Mouse (Mus musculus): ENCODE measurements at regions not wholly inside any gene's neighbourhood (a gene's known extent, or its start where the extent isn't known, plus 50 kb on each side); places are given as distances from the start of the nearest gene placed in this dataset.

- DNase-seq (ENCODE audit: low read depth), result no peak
- TF ChIP-seq POLR2A (IDR thresholded peaks at IDR 0.05; ENCODE audit: borderline replicate concordance, extremely low read depth, insufficient read depth, insufficient read length, poor library complexity, severe bottlenecking), result no peak
- no peak for TF ChIP-seq CTCF (IDR thresholded peaks at IDR 0.05; ENCODE audit: borderline replicate concordance, extremely low read depth, insufficient read depth, insufficient read length)
Measured at GRCm38 (mm10) chr4:55973706-55974105, 441.4 kb upstream of the Klf4 start.

- no peak for DNase-seq (ENCODE audit: low read depth)
- TF ChIP-seq POLR2A (IDR thresholded peaks at IDR 0.05; ENCODE audit: borderline replicate concordance, extremely low read depth, insufficient read depth, insufficient read length, poor library complexity, severe bottlenecking), result no peak
- no peak for TF ChIP-seq CTCF (IDR thresholded peaks at IDR 0.05; ENCODE audit: borderline replicate concordance, extremely low read depth, insufficient read depth, insufficient read length)
Measured at GRCm38 (mm10) chr4:55972235-55972819, 440.1 kb upstream of the Klf4 start.

GRCm38 (mm10) chr4:55960063-55960462 lies 427.8 kb upstream of the Klf4 start:
- TF ChIP-seq POLR2A (IDR thresholded peaks at IDR 0.05; ENCODE audit: borderline replicate concordance, extremely low read depth, insufficient read depth, insufficient read length, poor library complexity, severe bottlenecking) (no peak), CTCF (IDR thresholded peaks at IDR 0.05; ENCODE audit: borderline replicate concordance, extremely low read depth, insufficient read depth, insufficient read length) (no peak)
- DNase-seq (ENCODE audit: low read depth), result no peak

GRCm38 (mm10) chr4:55953701-55954100 lies 421.4 kb upstream of the Klf4 start:
- TF ChIP-seq POLR2A (IDR thresholded peaks at IDR 0.05; ENCODE audit: borderline replicate concordance, extremely low read depth, insufficient read depth, insufficient read length, poor library complexity, severe bottlenecking) (no peak), CTCF (IDR thresholded peaks at IDR 0.05; ENCODE audit: borderline replicate concordance, extremely low read depth, insufficient read depth, insufficient read length) (no peak)
- DNase-seq (ENCODE audit: low read depth), result no peak

GRCm38 (mm10) chr4:55952220-55952619 lies 420.0 kb upstream of the Klf4 start:
- no peak for DNase-seq (ENCODE audit: low read depth)
- no peak for TF ChIP-seq CTCF (IDR thresholded peaks at IDR 0.05; ENCODE audit: borderline replicate concordance, extremely low read depth, insufficient read depth, insufficient read length)
- TF ChIP-seq POLR2A (IDR thresholded peaks at IDR 0.05; ENCODE audit: borderline replicate concordance, extremely low read depth, insufficient read depth, insufficient read length, poor library complexity, severe bottlenecking), result no peak

GRCm38 (mm10) chr4:55941423-55941822 lies 409.2 kb upstream of the Klf4 start:
- no peak for DNase-seq (ENCODE audit: low read depth)
- TF ChIP-seq CTCF (IDR thresholded peaks at IDR 0.05; ENCODE audit: borderline replicate concordance, extremely low read depth, insufficient read depth, insufficient read length), result no peak
- no peak for TF ChIP-seq POLR2A (IDR thresholded peaks at IDR 0.05; ENCODE audit: borderline replicate concordance, extremely low read depth, insufficient read depth, insufficient read length, poor library complexity, severe bottlenecking)

GRCm38 (mm10) chr4:55938383-55938782 lies 406.1 kb upstream of the Klf4 start:
- TF ChIP-seq CTCF (IDR thresholded peaks at IDR 0.05; ENCODE audit: borderline replicate concordance, extremely low read depth, insufficient read depth, insufficient read length) (no peak), POLR2A (IDR thresholded peaks at IDR 0.05; ENCODE audit: borderline replicate concordance, extremely low read depth, insufficient read depth, insufficient read length, poor library complexity, severe bottlenecking) (no peak)
- DNase-seq (ENCODE audit: low read depth), result peak; percentile 45

GRCm38 (mm10) chr4:55937833-55938232 lies 405.6 kb upstream of the Klf4 start:
- TF ChIP-seq POLR2A (IDR thresholded peaks at IDR 0.05; ENCODE audit: borderline replicate concordance, extremely low read depth, insufficient read depth, insufficient read length, poor library complexity, severe bottlenecking), result no peak
- no peak for TF ChIP-seq CTCF (IDR thresholded peaks at IDR 0.05; ENCODE audit: borderline replicate concordance, extremely low read depth, insufficient read depth, insufficient read length)
- no peak for DNase-seq (ENCODE audit: low read depth)

GRCm38 (mm10) chr4:55929141-55929782 lies 397.0 kb upstream of the Klf4 start:
- peak; percentile 95 for DNase-seq (ENCODE audit: low read depth)
- no peak for TF ChIP-seq POLR2A (IDR thresholded peaks at IDR 0.05; ENCODE audit: borderline replicate concordance, extremely low read depth, insufficient read depth, insufficient read length, poor library complexity, severe bottlenecking)
- TF ChIP-seq CTCF (IDR thresholded peaks at IDR 0.05; ENCODE audit: borderline replicate concordance, extremely low read depth, insufficient read depth, insufficient read length), result no peak

GRCm38 (mm10) chr4:55928670-55929069 lies 396.4 kb upstream of the Klf4 start:
- peak; percentile 71 for DNase-seq (ENCODE audit: low read depth)
- TF ChIP-seq POLR2A (IDR thresholded peaks at IDR 0.05; ENCODE audit: borderline replicate concordance, extremely low read depth, insufficient read depth, insufficient read length, poor library complexity, severe bottlenecking) (no peak), CTCF (IDR thresholded peaks at IDR 0.05; ENCODE audit: borderline replicate concordance, extremely low read depth, insufficient read depth, insufficient read length) (no peak)

- no peak for DNase-seq (ENCODE audit: low read depth)
- no peak for TF ChIP-seq CTCF (IDR thresholded peaks at IDR 0.05; ENCODE audit: borderline replicate concordance, extremely low read depth, insufficient read depth, insufficient read length)
Measured at GRCm38 (mm10) chr4:55928196-55928595, 395.9 kb upstream of the Klf4 start.

GRCm38 (mm10) chr4:55927391-55927790 lies 395.1 kb upstream of the Klf4 start:
- no peak for DNase-seq (ENCODE audit: low read depth)
- TF ChIP-seq CTCF (IDR thresholded peaks at IDR 0.05; ENCODE audit: borderline replicate concordance, extremely low read depth, insufficient read depth, insufficient read length) (no peak), POLR2A (IDR thresholded peaks at IDR 0.05; ENCODE audit: borderline replicate concordance, extremely low read depth, insufficient read depth, insufficient read length, poor library complexity, severe bottlenecking) (no peak)

All from brain, embryonic 14.5 days (tissue).